Mouse (Mus musculus) liver, postnatal 0 days (tissue): ENCODE results near the gene Ugt1a9. TPM values are rescaled to one million over a fixed set of nuclear protein-coding genes. Genes with fewer than 3 reads are reported as not detected.

Source experiments
- ATAC-seq: fragments of 200-750 bp; cut with Nextera tagmentation; 2 replicates; pipeline ENCODE4 v1.8.0; 2017; ENCODE audit warnings: mild to moderate bottlenecking, moderate library complexity
- DNase-seq: peaks from one replicate; pipeline ENCODE4 v3.0.0-alpha.2; 2016
- H3K27ac ChIP-seq: fragments of 300-500 bp; sonication (generic); 2 replicates; pipeline ENCODE4 v1.5.1; 2014; ENCODE audit warnings: antibody characterized with exemption, moderate library complexity, mild to moderate bottlenecking, low read depth
- H3K27me3 ChIP-seq: fragments of 300-500 bp; sonication (generic); 2 replicates; pipeline ENCODE4 v1.6.1; 2014; ENCODE audit warnings: low read length, control low read depth, mixed read lengths; ENCODE audit not compliant: insufficient read depth
- H3K36me3 ChIP-seq: fragments of 300-500 bp; sonication (generic); replicated peaks from 2 replicates; pipeline ENCODE4 v1.6.1; 2014; ENCODE audit warnings: mild to moderate bottlenecking, control low read depth, low read length, moderate library complexity, mixed read lengths; ENCODE audit not compliant: insufficient read depth
- H3K4me1 ChIP-seq: fragments of 300-500 bp; sonication (generic); 2 replicates; pipeline ENCODE4 v1.6.1; 2014; ENCODE audit warnings: antibody characterized with exemption, mild to moderate bottlenecking, control low read depth; ENCODE audit not compliant: insufficient read depth
- H3K4me2 ChIP-seq: fragments of 300-500 bp; sonication (generic); 2 replicates; pipeline ENCODE4 v1.6.1; 2014; ENCODE audit warnings: low read depth, mild to moderate bottlenecking, low read length, moderate library complexity, mixed read lengths
- H3K4me3 ChIP-seq: fragments of 300-500 bp; sonication (generic); 2 replicates; pipeline ENCODE4 v1.5.1; 2014; ENCODE audit warnings: low read depth, low read length
- H3K9ac ChIP-seq: fragments of 300-500 bp; sonication (generic); replicated peaks from 2 replicates; pipeline ENCODE4 v1.6.1; 2014; ENCODE audit warnings: mild to moderate bottlenecking, moderate library complexity
- H3K9me3 ChIP-seq: fragments of 300-500 bp; sonication (generic); 2 replicates; pipeline ENCODE4 v1.6.1; 2016; ENCODE audit warnings: mild to moderate bottlenecking, control low read depth, low read length, mixed read lengths
- CTCF ChIP-seq: sonication (generic); IDR thresholded peaks from 2 replicates; pipeline ENCODE4 v1.5.1; 2016; ENCODE audit warnings: antibody characterized with exemption, low read depth
- EP300 ChIP-seq: IDR thresholded peaks from 2 replicates; pipeline ENCODE4 v1.6.1; 2016; ENCODE audit warnings: antibody characterized with exemption, low read depth, mild to moderate bottlenecking
- WGBS: fragments of 180-500 bp; shearing (Covaris S2); extraction: QIAGEN DNeasy Blood & Tissue Kit; methylation state at CpG from one replicate; pipeline ENCODE4 v1.1.7; 2014; ENCODE audit not compliant: insufficient replicate concordance; 5-methylcytosine and 5-hydroxymethylcytosine counted together
- polyA plus RNA-seq: library from polyadenylated mRNA; unstranded; fragments of >200 nt; fragmentation: Nextera tagmentation; extraction: Ambion mirVana; gene quantifications from 2 replicates; pipeline ENCODE4 v1.2.1, GENCODE M21; 2015

The Ugt1a9 gene
- polyA plus RNA-seq, 1 experiment from 2014 or later: 0.54 TPM

DNA sequence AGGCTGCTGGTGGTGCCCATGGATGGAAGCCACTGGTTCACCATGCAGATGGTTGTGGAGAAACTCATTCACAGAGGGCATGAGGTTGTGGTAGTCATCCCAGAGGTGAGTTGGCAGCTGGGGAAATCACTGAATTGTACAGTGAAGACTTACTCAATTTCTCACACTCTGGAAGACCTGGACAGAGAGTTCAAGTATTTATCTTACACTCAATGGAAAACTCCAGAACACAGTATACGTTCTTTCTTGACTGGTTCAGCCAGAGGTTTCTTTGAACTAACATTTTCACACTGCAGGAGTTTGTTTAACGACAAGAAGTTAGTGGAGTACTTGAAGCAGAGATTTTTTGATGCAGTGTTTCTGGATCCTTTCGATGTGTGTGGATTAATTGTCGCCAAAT lies 302 bp downstream of the Ugt1a9 start:
- DNase-seq (no peak), ATAC-seq (no peak)
- H3K4me3 ChIP-seq: no peak overlapping the region
- peaks cover 3% of the 10 kb centered on the region; the same call in 1 of the 2 replicates for H3K9me3 ChIP-seq
- no peak overlapping the region for H3K27ac ChIP-seq
- H3K9ac ChIP-seq: no peak overlapping the region
- H3K36me3 ChIP-seq: no peaks in the 10 kb centered on the region
- H3K27me3 ChIP-seq: no peaks in the 10 kb centered on the region
- TF ChIP-seq EP300 (no peak), CTCF (no peak)
- H3K4me2 ChIP-seq: no peak overlapping the region
- no peaks in the 10 kb centered on the region for H3K4me1 ChIP-seq
- 73% methylated on average over 4 of the region's 4 CpGs for WGBS

- H3K4me2 ChIP-seq: no peak overlapping the region
- H3K9me3 ChIP-seq: peaks cover 3% of the 10 kb centered on the region; the same call in 1 of the 2 replicates
- H3K27me3 ChIP-seq: no peaks in the 10 kb centered on the region
- no peak overlapping the region for H3K27ac ChIP-seq
- no peaks in the 10 kb centered on the region for H3K4me1 ChIP-seq
- WGBS: 73% methylated on average over 2 of the region's 2 CpGs
- no peak overlapping the region for H3K4me3 ChIP-seq
- TF ChIP-seq EP300 (no peak), CTCF (no peak)
- no peak for ATAC-seq
- no peaks in the 10 kb centered on the region for H3K36me3 ChIP-seq
- no peak for DNase-seq
- no peak overlapping the region for H3K9ac ChIP-seq
Observed at GRCm38 (mm10) chr1:88074471-88074870, 3.9 kb downstream of the Ugt1a9 start.

- no peak overlapping the region for H3K4me3 ChIP-seq
- H3K27ac ChIP-seq: no peak overlapping the region
- no peaks in the 10 kb centered on the region for H3K4me1 ChIP-seq
- DNase-seq: no peak
- H3K27me3 ChIP-seq: no peaks in the 10 kb centered on the region
- no peak overlapping the region for H3K9ac ChIP-seq
- WGBS: 73% methylated on average over 1 of the region's 1 CpGs
- ATAC-seq: no peak
- peaks cover 3% of the 10 kb centered on the region; the same call in 1 of the 2 replicates for H3K9me3 ChIP-seq
- TF ChIP-seq CTCF: no peak
- no peak overlapping the region for H3K4me2 ChIP-seq
- no peaks in the 10 kb centered on the region for H3K36me3 ChIP-seq
Observed at GRCm38 (mm10) chr1:88077128-88077527, 6.5 kb downstream of the Ugt1a9 start.

GRCm38 (mm10) chr1:88081670-88082069 lies 11.1 kb downstream of the Ugt1a9 start:
- Histone ChIP-seq H3K27me3 (no peaks in the 10 kb centered on the region), H3K4me1 (no peaks in the 10 kb centered on the region), H3K9ac (no peak overlapping the region), H3K36me3 (no peaks in the 10 kb centered on the region), H3K4me3 (no peak overlapping the region), H3K4me2 (no peak overlapping the region), H3K27ac (no peak overlapping the region), H3K9me3 (no peaks in the 10 kb centered on the region)
- DNase-seq (no peak), ATAC-seq (no peak)
- 48% methylated on average over 1 of the region's 1 CpGs for WGBS
- TF ChIP-seq EP300 (no peak), CTCF (no peak)

DNA sequence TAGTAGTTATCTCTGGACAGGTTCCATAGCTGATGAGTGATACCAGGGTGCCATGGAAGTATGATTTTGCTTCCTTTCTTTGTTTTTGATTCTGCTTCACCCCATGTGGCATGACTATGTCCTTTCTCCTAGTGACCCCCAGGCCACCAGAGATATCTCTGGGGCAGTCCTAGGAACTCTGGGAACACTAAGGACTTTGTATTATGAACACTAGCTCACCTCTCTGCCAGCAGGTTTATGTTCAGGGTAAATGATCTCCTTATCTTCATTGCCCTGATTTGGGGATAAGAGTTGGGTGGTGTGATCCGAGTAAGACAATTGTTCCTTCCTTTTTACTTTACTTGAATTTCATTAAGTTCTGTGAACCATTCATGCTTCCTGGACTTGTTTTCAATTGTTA lies 15.5 kb downstream of the Ugt1a9 start:
- 55% methylated on average over 1 of the region's 1 CpGs for WGBS
- DNase-seq (no peak), ATAC-seq (no peak)
- TF ChIP-seq EP300: no peak
- no peak for TF ChIP-seq CTCF
- H3K4me3 ChIP-seq: no peak overlapping the region
- H3K4me2 ChIP-seq: no peak overlapping the region
- no peaks in the 10 kb centered on the region for H3K36me3 ChIP-seq
- no peak overlapping the region for H3K9ac ChIP-seq
- no peaks in the 10 kb centered on the region for H3K4me1 ChIP-seq
- H3K27me3 ChIP-seq: no peaks in the 10 kb centered on the region
- H3K27ac ChIP-seq: no peak overlapping the region
- H3K9me3 ChIP-seq: no peaks in the 10 kb centered on the region

- no peaks in the 10 kb centered on the region for H3K27me3 ChIP-seq
- no peaks in the 10 kb centered on the region for H3K4me1 ChIP-seq
- TF ChIP-seq EP300: no peak
- TF ChIP-seq CTCF: no peak
- H3K27ac ChIP-seq: no peak within 1 kb of the TSS
- no peak within 1 kb of the TSS for H3K9ac ChIP-seq
- ATAC-seq (no peak), DNase-seq (no peak)
- H3K9me3 ChIP-seq: no peaks in the 10 kb centered on the region
- H3K4me2 ChIP-seq: no peak within 1 kb of the TSS
- H3K36me3 ChIP-seq: no peaks in the 10 kb centered on the region
- H3K4me3 ChIP-seq: no peak within 1 kb of the TSS
- WGBS: 63% methylated on average over 3 of the region's 3 CpGs
Observed at GRCm38 (mm10) chr1:88087513-88087912, 16.9 kb downstream of the Ugt1a9 start, which contains the start of gene Ugt1a8. Gene Ugt1a8 (plus strand): TSS chr1:88087813.

GRCm38 (mm10) chr1:88092341-88092740 lies 21.7 kb downstream of the Ugt1a9 start:
- no peak overlapping the region for H3K27ac ChIP-seq
- DNase-seq: no peak
- H3K36me3 ChIP-seq: no peaks in the 10 kb centered on the region
- TF ChIP-seq CTCF: no peak
- TF ChIP-seq EP300: no peak
- no peak for ATAC-seq
- no peak overlapping the region for H3K9ac ChIP-seq
- H3K4me1 ChIP-seq: no peaks in the 10 kb centered on the region; the same call in 1 of the 2 replicates
- no peak overlapping the region for H3K4me2 ChIP-seq
- no peaks in the 10 kb centered on the region for H3K27me3 ChIP-seq
- no peaks in the 10 kb centered on the region for H3K9me3 ChIP-seq
- no peak overlapping the region for H3K4me3 ChIP-seq
